Mouse (Mus musculus): Measurements from ENCODE around the gene Arl8a.

- TF ChIP-seq CTCF (IDR thresholded peaks at IDR 0.05; ENCODE audit: insufficient read depth, low read length) (no peak), POLR2A (IDR thresholded peaks at IDR 0.05; ENCODE audit: borderline replicate concordance, extremely low read depth, low read depth, low read length) (no peak)
Observed at GRCm38 (mm10) chr1:135156300-135156699, 9.7 kb downstream of the Arl8a start.

Measured in lung, adult 2 months (tissue).